In genomic region chr6:135385738-135386459, GRCm38 (mm10) we compare ENCODE assay signal across 16 mouse cellular contexts. TPM values are rescaled to one million over a fixed set of nuclear protein-coding genes. Genes with fewer than 3 reads are reported as not detected.
DNase-seq lines count a peak whose midpoint lies in the region; ATAC-seq and TF ChIP-seq lines count a peak whose summit lies in the region.
"Had no signal": no experiment of that assay in that cellular context is flagged by ENCODE, and none has a peak within 500 bp of the region (broad histone marks: within the 10 kb centered on the region; RNA-seq: fewer than 3 reads in every experiment).

No protein-coding gene starts in this region.

- intact Hi-C loops in left cerebral cortex, adult 2 months (cut with DNase I), result no loop called here
- intact Hi-C loops in left cerebral cortex, postnatal 10 days (cut with DNase I), result no loop called here

- no peak overlapping the region for H3K4me2 ChIP-seq in midbrain, embryonic 11.5 days
- H3K4me2 ChIP-seq: embryonic facial prominence, embryonic 13.5 days had no signal

- 84% methylated on average over 8 of the region's 8 CpGs for WGBS in midbrain, embryonic 11.5 days

- H3K36me3 ChIP-seq in midbrain, embryonic 11.5 days (ENCODE audit: control insufficient read depth, insufficient read depth, low read length), result no peaks in the 10 kb centered on the region

- TF ChIP-seq POLR2A in embryonic fibroblast, embryonic 13.5 days (IDR thresholded peaks at IDR 0.05; ENCODE audit: low read depth, low read length), result no peak

- no peaks in the 10 kb centered on the region for H3K9me3 ChIP-seq in midbrain, embryonic 11.5 days (ENCODE audit: control insufficient read depth, low read length)
- H3K9me3 ChIP-seq: embryonic facial prominence, embryonic 13.5 days; megakaryocyte, embryonic 14.5 days had no signal

- no peak for TF ChIP-seq CTCF in left cerebral cortex, adult 2 months (IDR thresholded peaks at IDR 0.05)
- TF ChIP-seq CTCF in embryonic fibroblast, embryonic 13.5 days (IDR thresholded peaks at IDR 0.05; ENCODE audit: borderline replicate concordance, insufficient read depth, low read length), result no peak

- H3K27me3 ChIP-seq in midbrain, embryonic 11.5 days (ENCODE audit: control insufficient read depth, insufficient read depth, low read length), result no peaks in the 10 kb centered on the region
- H3K27me3 ChIP-seq: embryonic facial prominence, embryonic 13.5 days had no signal

- peak overlapping the region; percentile 8; the same call in 1 of the 2 replicates for H3K27ac ChIP-seq in left cerebral cortex, adult 2 months
- H3K27ac ChIP-seq in embryonic fibroblast, embryonic 13.5 days (ENCODE audit: insufficient read depth, low read length), result peak overlapping the region; percentile 66
- H3K27ac ChIP-seq in midbrain, embryonic 11.5 days (ENCODE audit: low read depth, low read length), result no peak overlapping the region
- H3K27ac ChIP-seq: embryonic facial prominence, embryonic 13.5 days; heart, adult 2 months had no signal

- no peak overlapping the region for H3K4me3 ChIP-seq in left cerebral cortex, adult 2 months
- H3K4me3 ChIP-seq in embryonic fibroblast, embryonic 13.5 days (ENCODE audit: insufficient read depth, low read length), result no peak overlapping the region
- no peak overlapping the region for H3K4me3 ChIP-seq in midbrain, embryonic 11.5 days (ENCODE audit: low read depth, low read length)
- H3K4me3 ChIP-seq: embryonic facial prominence, embryonic 13.5 days; heart, adult 2 months; megakaryocyte, embryonic 14.5 days; myocyte had no signal

- DNase-seq in frontal cortex, postnatal 14 days (ENCODE audit: low spot score in 2 of 2), result no peak
- peak in 1 of 2 experiments; percentile 33 for DNase-seq in left cerebral cortex, adult 2 months (ENCODE audit: extremely low spot score in 1 of 2, low spot score in 2 of 2)
- no peak for DNase-seq in left cerebral cortex, postnatal 10 days (ENCODE audit: extremely low spot score in 1 of 2, low spot score in 2 of 2)
- DNase-seq in lung, postnatal 36 days, result peak; percentile 38
- DNase-seq in midbrain, embryonic 11.5 days (ENCODE audit: low spot score, missing footprints), result no peak
- DNase-seq in thymus, adult 18-20 months, result no peak
- DNase-seq: cerebellum, adult 8-10 months; heart, adult 2 months; heart, postnatal 4 days; thymus, postnatal 36 days had no signal

- H3K9ac ChIP-seq in midbrain, embryonic 11.5 days (ENCODE audit: low read length), result no peak overlapping the region
- H3K9ac ChIP-seq: embryonic facial prominence, embryonic 13.5 days had no signal

- ATAC-seq in frontal cortex, adult (ENCODE audit: low TSS enrichment), result peak; percentile 97
- no peak for ATAC-seq in midbrain, embryonic 11.5 days (ENCODE audit: low FRiP score)
- ATAC-seq: forebrain, embryonic 14.5 days had no signal

- peaks cover 15% of the 10 kb centered on the region for H3K4me1 ChIP-seq in embryonic fibroblast, embryonic 13.5 days (ENCODE audit: control insufficient read depth, insufficient read depth, low read length)
- H3K4me1 ChIP-seq in midbrain, embryonic 11.5 days (ENCODE audit: control insufficient read depth, insufficient read depth, low read length), result no peaks in the 10 kb centered on the region
- H3K4me1 ChIP-seq: embryonic facial prominence, embryonic 13.5 days had no signal

RNA-seq across cellular contexts. Expression of gene Emp1, which starts 23.6 kb away (rescaled TPM):
- total RNA-seq in left cerebral cortex, adult 2 months (2021), result 1 to 10 TPM; 2.6 TPM
- 1 to 10 TPM; 3.0 to 4.4 TPM for total RNA-seq in left cerebral cortex, postnatal 10 days (2021)
- 952 and 959 TPM in 2 replicates for polyA plus RNA-seq in embryonic fibroblast, embryonic 13.5 days (2011; ENCODE audit: insufficient read length, low read depth, missing spikeins)
- polyA plus RNA-seq in midbrain, embryonic 11.5 days (2014; fragmentation: Nextera tagmentation; extraction: Ambion mirVana), result 5.9 and 6.4 TPM in 2 replicates
